Mouse (Mus musculus): Measurements from ENCODE around the gene Plcg2. TPM values are rescaled to one million over a fixed set of nuclear protein-coding genes. Genes with fewer than 3 reads are reported as not detected.

Plcg2 gene
- polyA plus RNA-seq, 2 experiments: 3.2 to 3.6 TPM

DNA sequence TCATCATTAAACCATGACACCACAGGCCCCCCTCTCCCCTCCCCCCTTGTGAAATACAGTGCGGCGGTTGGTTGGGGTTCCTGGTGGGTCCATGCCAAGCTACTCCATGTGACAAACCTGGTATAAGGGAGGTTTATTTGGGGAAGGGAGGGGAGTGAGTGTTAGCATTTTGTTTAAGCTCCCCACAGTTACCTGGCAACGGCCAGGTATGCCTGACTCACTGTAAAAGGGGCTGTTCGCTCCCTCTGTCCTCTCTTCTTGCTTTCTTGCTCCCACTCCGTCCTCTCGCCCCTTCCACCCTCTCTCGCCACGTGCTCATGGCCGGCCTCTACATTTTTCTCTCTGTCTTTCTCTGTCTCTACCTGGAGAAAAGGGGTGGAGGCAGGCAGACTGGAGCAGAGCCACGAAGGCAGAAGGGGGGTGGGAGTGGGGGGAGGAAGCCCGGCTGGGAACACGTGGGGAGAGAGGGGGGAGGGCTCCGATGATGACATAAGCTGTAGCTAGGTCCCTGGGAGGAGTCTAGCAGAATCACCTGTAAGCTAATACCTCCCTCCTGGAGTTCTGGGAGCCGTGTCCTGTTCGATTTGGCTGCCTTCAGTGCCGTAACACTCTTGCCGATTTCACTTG is 63.8 kb downstream of the Plcg2 start:
- peak overlapping the region; percentile 16; the same call in 1 of the 2 replicates for H3K9ac ChIP-seq (ENCODE audit: low read depth, low read length, severe bottlenecking)
- peak overlapping the region; percentile 16; the same call in 1 of the 2 replicates for H3K4me3 ChIP-seq (replicated peaks; ENCODE audit: low read length)
- H3K4me1 ChIP-seq (ENCODE audit: control insufficient read depth, insufficient read depth, low read length): peaks cover 3% of the 10 kb centered on the region; the same call in 1 of the 2 replicates
- WGBS: 18% methylated on average over 14 of the region's 17 CpGs
- no peaks in the 10 kb centered on the region for H3K36me3 ChIP-seq (ENCODE audit: control insufficient read depth, insufficient read depth, low read length)
- TF ChIP-seq POLR2A (IDR thresholded peaks at IDR 0.05; ENCODE audit: borderline replicate concordance, extremely low read depth, insufficient read depth, insufficient read length): no peak
- DNase-seq (ENCODE audit: low spot score) (peak; percentile 11), ATAC-seq (ENCODE audit: low FRiP score, low read depth) (peak; percentile 26; the same call in 1 of the 2 replicates)
- no peak overlapping the region for H3K27ac ChIP-seq (replicated peaks; ENCODE audit: low read depth, low read length)
- H3K27me3 ChIP-seq (ENCODE audit: control insufficient read depth, insufficient read depth, low read length): no peaks in the 10 kb centered on the region
- H3K4me2 ChIP-seq (replicated peaks; ENCODE audit: low read depth, low read length, severe bottlenecking): peak overlapping the region; percentile 42
- H3K9me3 ChIP-seq (ENCODE audit: control insufficient read depth, low read length): no peaks in the 10 kb centered on the region

DNA sequence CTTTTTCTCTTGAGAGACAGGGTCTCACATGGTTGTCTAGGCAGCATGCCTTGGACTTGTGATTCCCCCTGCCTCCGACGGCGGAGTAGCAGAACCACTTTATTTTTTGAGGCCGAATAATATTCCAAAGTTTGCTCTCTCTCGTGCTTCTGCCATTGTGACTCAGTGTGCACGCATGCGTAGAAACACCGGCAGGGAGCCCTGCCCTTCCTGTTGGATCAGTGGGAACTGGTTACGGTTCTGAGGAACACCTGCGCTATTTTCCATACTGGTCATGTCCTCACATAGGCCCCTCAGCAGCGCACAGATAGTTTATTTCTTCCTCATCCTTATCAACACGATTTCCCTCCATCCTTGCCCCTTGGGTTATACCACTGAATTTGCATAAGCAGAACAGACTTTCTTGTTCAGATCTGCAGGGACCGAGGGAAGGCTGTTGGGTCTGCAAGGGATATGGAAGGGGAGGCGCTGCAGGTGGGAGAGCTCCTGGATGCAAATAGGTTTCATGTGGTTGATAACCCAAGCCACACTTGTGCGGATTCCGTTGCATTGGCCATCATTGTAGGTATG is 64.4 kb downstream of the Plcg2 start:
- TF ChIP-seq POLR2A (IDR thresholded peaks at IDR 0.05; ENCODE audit: borderline replicate concordance, extremely low read depth, insufficient read depth, insufficient read length): no peak
- no peak overlapping the region for H3K27ac ChIP-seq (replicated peaks; ENCODE audit: low read depth, low read length)
- H3K4me2 ChIP-seq (replicated peaks; ENCODE audit: low read depth, low read length, severe bottlenecking): peak overlapping the region; percentile 42
- no peaks in the 10 kb centered on the region for H3K27me3 ChIP-seq (ENCODE audit: control insufficient read depth, insufficient read depth, low read length)
- DNase-seq (ENCODE audit: low spot score) (no peak), ATAC-seq (ENCODE audit: low FRiP score, low read depth) (no peak)
- no peaks in the 10 kb centered on the region for H3K9me3 ChIP-seq (ENCODE audit: control insufficient read depth, low read length)
- H3K36me3 ChIP-seq (ENCODE audit: control insufficient read depth, insufficient read depth, low read length): no peaks in the 10 kb centered on the region
- H3K9ac ChIP-seq (ENCODE audit: low read depth, low read length, severe bottlenecking): no peak overlapping the region
- 32% methylated on average over 16 of the region's 16 CpGs for WGBS
- peaks cover 3% of the 10 kb centered on the region; the same call in 1 of the 2 replicates for H3K4me1 ChIP-seq (ENCODE audit: control insufficient read depth, insufficient read depth, low read length)
- H3K4me3 ChIP-seq (replicated peaks; ENCODE audit: low read length): peak overlapping the region; percentile 16; the same call in 1 of the 2 replicates

GRCm38 (mm10) chr8:117569409-117569808 is 71.3 kb downstream of the Plcg2 start:
- Histone ChIP-seq H3K36me3 (ENCODE audit: control insufficient read depth, insufficient read depth, low read length) (no peaks in the 10 kb centered on the region), H3K27ac (replicated peaks; ENCODE audit: low read depth, low read length) (no peak overlapping the region), H3K27me3 (ENCODE audit: control insufficient read depth, insufficient read depth, low read length) (no peaks in the 10 kb centered on the region), H3K4me2 (replicated peaks; ENCODE audit: low read depth, low read length, severe bottlenecking) (no peak overlapping the region), H3K4me3 (replicated peaks; ENCODE audit: low read length) (no peak overlapping the region), H3K4me1 (ENCODE audit: control insufficient read depth, insufficient read depth, low read length) (no peaks in the 10 kb centered on the region), H3K9ac (ENCODE audit: low read depth, low read length, severe bottlenecking) (no peak overlapping the region), H3K9me3 (ENCODE audit: control insufficient read depth, low read length) (no peaks in the 10 kb centered on the region)
- no peak for ATAC-seq (ENCODE audit: low FRiP score, low read depth)
- TF ChIP-seq POLR2A (IDR thresholded peaks at IDR 0.05; ENCODE audit: borderline replicate concordance, extremely low read depth, insufficient read depth, insufficient read length): no peak
- WGBS: 25% methylated on average over 5 of the region's 5 CpGs
- DNase-seq (ENCODE audit: low spot score): peak; percentile 64

GRCm38 (mm10) chr8:117576291-117576785 is 78.2 kb downstream of the Plcg2 start:
- Histone ChIP-seq H3K27ac (replicated peaks; ENCODE audit: low read depth, low read length) (no peak overlapping the region), H3K4me1 (ENCODE audit: control insufficient read depth, insufficient read depth, low read length) (no peaks in the 10 kb centered on the region), H3K4me3 (replicated peaks; ENCODE audit: low read length) (no peak overlapping the region), H3K9me3 (ENCODE audit: control insufficient read depth, low read length) (no peaks in the 10 kb centered on the region), H3K4me2 (replicated peaks; ENCODE audit: low read depth, low read length, severe bottlenecking) (no peak overlapping the region), H3K27me3 (ENCODE audit: control insufficient read depth, insufficient read depth, low read length) (no peaks in the 10 kb centered on the region), H3K9ac (ENCODE audit: low read depth, low read length, severe bottlenecking) (no peak overlapping the region), H3K36me3 (ENCODE audit: control insufficient read depth, insufficient read depth, low read length) (no peaks in the 10 kb centered on the region)
- no peak for DNase-seq (ENCODE audit: low spot score)
- TF ChIP-seq POLR2A (IDR thresholded peaks at IDR 0.05; ENCODE audit: borderline replicate concordance, extremely low read depth, insufficient read depth, insufficient read length): no peak
- WGBS: 84% methylated on average over 9 of the region's 9 CpGs
- ATAC-seq (ENCODE audit: low FRiP score, low read depth): no peak

GRCm38 (mm10) chr8:117577059-117577458 is 79.0 kb downstream of the Plcg2 start:
- WGBS: 73% methylated on average over 6 of the region's 6 CpGs
- H3K4me3 ChIP-seq (replicated peaks; ENCODE audit: low read length): no peak overlapping the region
- H3K27ac ChIP-seq (replicated peaks; ENCODE audit: low read depth, low read length): no peak overlapping the region
- no peaks in the 10 kb centered on the region for H3K4me1 ChIP-seq (ENCODE audit: control insufficient read depth, insufficient read depth, low read length)
- H3K9ac ChIP-seq (ENCODE audit: low read depth, low read length, severe bottlenecking): no peak overlapping the region
- no peaks in the 10 kb centered on the region for H3K36me3 ChIP-seq (ENCODE audit: control insufficient read depth, insufficient read depth, low read length)
- ATAC-seq (ENCODE audit: low FRiP score, low read depth): no peak
- H3K4me2 ChIP-seq (replicated peaks; ENCODE audit: low read depth, low read length, severe bottlenecking): no peak overlapping the region
- no peaks in the 10 kb centered on the region for H3K27me3 ChIP-seq (ENCODE audit: control insufficient read depth, insufficient read depth, low read length)
- no peak for DNase-seq (ENCODE audit: low spot score)
- no peak for TF ChIP-seq POLR2A (IDR thresholded peaks at IDR 0.05; ENCODE audit: borderline replicate concordance, extremely low read depth, insufficient read depth, insufficient read length)
- no peaks in the 10 kb centered on the region for H3K9me3 ChIP-seq (ENCODE audit: control insufficient read depth, low read length)
